Mouse (Mus musculus) spleen, adult 2 months (tissue): ENCODE results near the gene Kcna10.

ENCODE experiments used
- CTCF ChIP-seq: fragments of 200-500 bp; IDR thresholded peaks from 2 replicates; pipeline ENCODE4 v1.5.1; 2011; ENCODE audit warnings: mild to moderate bottlenecking, inconsistent platforms; ENCODE audit not compliant: insufficient read depth, insufficient read length, insufficient replicate concordance; ENCODE audit errors: extremely low read depth
- POLR2A ChIP-seq: fragments of 200-500 bp; IDR thresholded peaks from 2 replicates; pipeline ENCODE4 v1.6.1; 2011; ENCODE audit warnings: low read depth, low read length, inconsistent platforms

GRCm38 (mm10) chr3:107150469-107150868, 32.4 kb upstream of the Kcna10 start:
- TF ChIP-seq CTCF (no peak), POLR2A (no peak)
